Mouse (Mus musculus) heart, adult 2 months (tissue): ENCODE data around the gene Zbtb7b.

Source experiments
- CTCF ChIP-seq: fragments of 200-600 bp; IDR thresholded peaks from 2 replicates; pipeline ENCODE4 v1.8.1; 2022; ENCODE audit warnings: antibody characterized with exemption, mild to moderate bottlenecking, moderate library complexity
- POLR2A ChIP-seq: fragments of 200-500 bp; IDR thresholded peaks from 2 replicates; pipeline ENCODE4 v1.6.1; 2011; ENCODE audit warnings: mild to moderate bottlenecking, low read depth, low read length, control low read depth; ENCODE audit not compliant: insufficient read depth

GRCm38 (mm10) chr3:89347916-89348315 lies 46.7 kb downstream of the Zbtb7b start:
- TF ChIP-seq POLR2A (0 out of 2 replicates have a peak, but pooled peaks have one; percentile 24), CTCF (no peak)
